Mouse (Mus musculus) G1E (cell line): ENCODE results near the gene Rpp25l.

Source experiments
- CTCF ChIP-seq: IDR thresholded peaks from 2 replicates; pipeline ENCODE4 v1.5.1; 2012; ENCODE audit warnings: low read depth, low read length, inconsistent platforms, mixed read lengths
- GATA1 ChIP-seq: IDR thresholded peaks from 2 replicates; pipeline ENCODE4 v1.6.1; 2012; ENCODE audit warnings: borderline replicate concordance, low read length, inconsistent platforms, mixed read lengths
- TAL1 ChIP-seq: conservative IDR thresholded peaks from 2 replicates; pipeline ENCODE4 v1.6.1; 2012; ENCODE audit warnings: low read depth, low read length, inconsistent platforms, mixed read lengths

- TF ChIP-seq CTCF: no peak
- TF ChIP-seq TAL1: no peak
- no peak for TF ChIP-seq GATA1
Measured at GRCm38 (mm10) chr4:41759206-41759605, 45.9 kb upstream of the Rpp25l start.
